Mouse (Mus musculus) forebrain, postnatal 0 days (tissue): ENCODE measurements around the gene Slamf9. TPM values are rescaled to one million over a fixed set of nuclear protein-coding genes. Genes with fewer than 3 reads are reported as not detected.

Experiments
- ATAC-seq: fragments of 200-750 bp; cut with Nextera tagmentation; 2 replicates; pipeline ENCODE4 v1.8.0; 2017; ENCODE audit warnings: mild to moderate bottlenecking, moderate library complexity
- DNase-seq: peaks from one replicate; pipeline ENCODE4 v3.0.0-alpha.2; 2015
- H3K27ac ChIP-seq: fragments of 300-500 bp; sonication (generic); 2 replicates; pipeline ENCODE4 v1.5.1; 2014; ENCODE audit warnings: low read depth, mild to moderate bottlenecking, antibody characterized with exemption, low read length, moderate library complexity, mixed read lengths
- H3K27me3 ChIP-seq: fragments of 300-500 bp; sonication (generic); 2 replicates; pipeline ENCODE4 v1.6.1; 2014; ENCODE audit warnings: mild to moderate bottlenecking, low read length, mixed read lengths; ENCODE audit not compliant: insufficient read depth
- H3K36me3 ChIP-seq: fragments of 300-500 bp; sonication (generic); 2 replicates; pipeline ENCODE4 v1.6.1; 2014; ENCODE audit warnings: mild to moderate bottlenecking, moderate library complexity; ENCODE audit not compliant: insufficient read depth
- H3K4me1 ChIP-seq: fragments of 300-500 bp; sonication (generic); 2 replicates; pipeline ENCODE4 v1.6.1; 2014; ENCODE audit warnings: antibody characterized with exemption; ENCODE audit not compliant: insufficient read depth
- H3K4me2 ChIP-seq: fragments of 300-500 bp; sonication (generic); 2 replicates; pipeline ENCODE4 v1.6.1; 2014; ENCODE audit warnings: low read depth, mild to moderate bottlenecking, moderate library complexity
- H3K4me3 ChIP-seq: fragments of 300-500 bp; sonication (generic); 2 replicates; pipeline ENCODE4 v1.5.1; 2014; ENCODE audit warnings: low read depth, low read length, mixed read lengths
- H3K9ac ChIP-seq: fragments of 300-500 bp; sonication (generic); 2 replicates; pipeline ENCODE4 v1.6.1; 2014; ENCODE audit warnings: mild to moderate bottlenecking
- H3K9me3 ChIP-seq: fragments of 300-500 bp; sonication (generic); 2 replicates; pipeline ENCODE4 v1.6.1; 2016; ENCODE audit warnings: low read length
- CTCF ChIP-seq: sonication (generic); IDR thresholded peaks from 2 replicates; pipeline ENCODE4 v1.5.1; 2016; ENCODE audit warnings: antibody characterized with exemption, control low read depth, low read depth
- WGBS: fragments of 180-500 bp; shearing (Covaris S2); extraction: QIAGEN DNeasy Blood & Tissue Kit; methylation state at CpG from one replicate; pipeline ENCODE4 v1.1.7; 2014; 5-methylcytosine and 5-hydroxymethylcytosine counted together
- polyA plus RNA-seq: library from polyadenylated mRNA; unstranded; fragments of >200 nt; fragmentation: Nextera tagmentation; extraction: Ambion mirVana; gene quantifications from 2 replicates; pipeline ENCODE4 v1.2.1, GENCODE M21; 2015
- total RNA-seq: library from RNA; depleted of rRNA; stranded (reverse); fragments of >200 nt; gene quantifications from 2 replicates; pipeline ENCODE4 v1.2.3, GENCODE M21; 2014

The Slamf9 gene
- total and polyA plus RNA-seq, 2 experiments from 2014 or later = 0.30 to 0.43 TPM

- TF ChIP-seq CTCF = no peak
- Histone ChIP-seq H3K36me3 (no peaks in the 10 kb centered on the region), H3K4me3 (peak within 1 kb of the TSS; percentile 39), H3K9me3 (no peaks in the 10 kb centered on the region), H3K9ac (peak within 1 kb of the TSS; percentile 35; the same call in 1 of the 2 replicates), H3K27me3 (no peaks in the 10 kb centered on the region), H3K4me2 (peak within 1 kb of the TSS; percentile 56), H3K27ac (no peak within 1 kb of the TSS), H3K4me1 (no peaks in the 10 kb centered on the region; the same call in 1 of the 2 replicates)
- peak; percentile 94 for ATAC-seq
- peak; percentile 92 for DNase-seq
- 3% methylated on average over 28 of the region's 28 CpGs for WGBS
Observed at GRCm38 (mm10) chr1:172520576-172521440, 45.6 kb downstream of the Slamf9 start, which contains the start of gene Cfap45. Gene Cfap45, plus strand, starts transcription at chr1:172520801.

GRCm38 (mm10) chr1:172522524-172522923 lies 47.4 kb downstream of the Slamf9 start:
- DNase-seq (no peak), ATAC-seq (no peak)
- Histone ChIP-seq H3K4me2 (no peak overlapping the region), H3K9me3 (no peaks in the 10 kb centered on the region), H3K4me3 (no peak overlapping the region), H3K27me3 (no peaks in the 10 kb centered on the region), H3K9ac (no peak overlapping the region), H3K27ac (no peak overlapping the region), H3K4me1 (no peaks in the 10 kb centered on the region; the same call in 1 of the 2 replicates), H3K36me3 (no peaks in the 10 kb centered on the region)
- no peak for TF ChIP-seq CTCF
- WGBS = 71% methylated on average over 7 of the region's 7 CpGs

- TF ChIP-seq CTCF = no peak
- H3K4me2 ChIP-seq = no peak overlapping the region
- no peaks in the 10 kb centered on the region for H3K36me3 ChIP-seq
- no peak overlapping the region for H3K9ac ChIP-seq
- WGBS = 63% methylated on average over 12 of the region's 12 CpGs
- H3K4me1 ChIP-seq = no peaks in the 10 kb centered on the region; the same call in 1 of the 2 replicates
- DNase-seq = no peak
- H3K27me3 ChIP-seq = no peaks in the 10 kb centered on the region
- ATAC-seq = no peak
- no peak overlapping the region for H3K27ac ChIP-seq
- H3K4me3 ChIP-seq = no peak overlapping the region
- H3K9me3 ChIP-seq = no peaks in the 10 kb centered on the region
Observed at GRCm38 (mm10) chr1:172523699-172524101, 48.5 kb downstream of the Slamf9 start.

- Histone ChIP-seq H3K4me1 (no peaks in the 10 kb centered on the region; the same call in 1 of the 2 replicates), H3K9ac (no peak overlapping the region), H3K4me3 (no peak overlapping the region), H3K27ac (no peak overlapping the region), H3K27me3 (no peaks in the 10 kb centered on the region), H3K4me2 (no peak overlapping the region), H3K36me3 (no peaks in the 10 kb centered on the region), H3K9me3 (no peaks in the 10 kb centered on the region)
- DNase-seq (no peak), ATAC-seq (no peak)
- 50% methylated on average over 15 of the region's 15 CpGs for WGBS
- TF ChIP-seq CTCF = peak; percentile 13; the same call in 1 of the 2 replicates
Observed at GRCm38 (mm10) chr1:172525027-172525764, 50.0 kb downstream of the Slamf9 start.

- ATAC-seq (no peak), DNase-seq (no peak)
- no peaks in the 10 kb centered on the region; the same call in 1 of the 2 replicates for H3K4me1 ChIP-seq
- no peak for TF ChIP-seq CTCF
- no peaks in the 10 kb centered on the region for H3K27me3 ChIP-seq
- H3K36me3 ChIP-seq = no peaks in the 10 kb centered on the region
- H3K4me2 ChIP-seq = no peak overlapping the region
- 69% methylated on average over 7 of the region's 7 CpGs for WGBS
- H3K9me3 ChIP-seq = no peaks in the 10 kb centered on the region
- no peak overlapping the region for H3K9ac ChIP-seq
- no peak overlapping the region for H3K4me3 ChIP-seq
- H3K27ac ChIP-seq = no peak overlapping the region; the same call in 1 of the 2 replicates
Observed at GRCm38 (mm10) chr1:172525971-172526370, 50.8 kb downstream of the Slamf9 start.

GRCm38 (mm10) chr1:172526380-172527081 lies 51.4 kb downstream of the Slamf9 start:
- H3K9me3 ChIP-seq = no peaks in the 10 kb centered on the region
- H3K27me3 ChIP-seq = no peaks in the 10 kb centered on the region
- no peak for DNase-seq
- H3K4me1 ChIP-seq = no peaks in the 10 kb centered on the region
- H3K4me3 ChIP-seq = no peak overlapping the region
- no peak overlapping the region for H3K9ac ChIP-seq
- 75% methylated on average over 23 of the region's 23 CpGs for WGBS
- no peak for TF ChIP-seq CTCF
- no peak for ATAC-seq
- H3K36me3 ChIP-seq = no peaks in the 10 kb centered on the region
- no peak overlapping the region for H3K27ac ChIP-seq
- no peak overlapping the region for H3K4me2 ChIP-seq
